Mouse (Mus musculus): ENCODE data around the gene Galk1.

The Galk1 gene

DNA sequence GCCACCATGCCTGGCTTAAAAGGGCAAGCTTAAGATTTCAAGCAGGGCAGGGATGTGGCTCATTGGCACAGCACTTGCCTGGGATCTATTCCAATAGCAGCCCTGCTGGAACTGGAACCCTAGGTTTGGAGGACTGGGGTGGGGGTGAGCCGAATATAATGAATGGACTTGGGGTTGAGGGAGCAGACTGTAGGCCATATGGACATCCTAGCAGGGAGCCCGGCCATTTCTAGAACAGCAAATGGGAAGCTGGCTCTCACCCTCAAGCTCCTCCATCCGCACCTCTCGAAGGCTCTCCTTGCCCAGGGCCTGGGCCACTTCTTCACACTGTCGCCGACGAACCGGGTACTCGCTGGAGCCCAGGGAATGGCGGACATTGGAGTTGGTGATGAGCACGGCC, 2.9 kb downstream of the Galk1 start:
- peak; percentile 98 for DNase-seq

DNA sequence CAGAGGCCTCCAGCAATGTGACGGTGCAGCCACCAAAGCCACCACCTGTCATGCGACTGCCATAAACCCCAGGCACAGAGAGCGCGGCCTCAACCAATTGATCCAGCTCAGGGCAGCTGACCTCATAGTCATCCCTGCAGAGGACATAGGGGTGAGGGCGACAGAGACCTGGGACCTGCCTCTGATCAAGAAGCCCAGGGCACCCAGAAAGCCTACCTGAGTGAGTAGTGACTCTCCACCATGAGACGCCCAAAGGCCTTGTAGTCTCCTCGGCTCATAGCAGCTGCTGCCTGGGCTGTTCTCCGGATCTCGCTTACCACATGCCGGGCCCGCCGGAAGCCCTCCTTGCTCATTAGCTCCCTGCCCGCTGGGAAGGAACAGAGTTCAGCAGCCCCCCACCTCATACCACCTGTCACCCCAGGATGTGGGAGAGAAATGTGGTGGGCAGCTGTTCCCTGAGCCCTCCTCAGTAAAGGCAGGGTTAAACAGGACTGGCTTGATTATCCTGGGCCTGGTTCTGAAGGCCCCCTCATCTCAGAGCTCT, 3.6 kb downstream of the Galk1 start:
- peak; percentile 62 for DNase-seq

DNA sequence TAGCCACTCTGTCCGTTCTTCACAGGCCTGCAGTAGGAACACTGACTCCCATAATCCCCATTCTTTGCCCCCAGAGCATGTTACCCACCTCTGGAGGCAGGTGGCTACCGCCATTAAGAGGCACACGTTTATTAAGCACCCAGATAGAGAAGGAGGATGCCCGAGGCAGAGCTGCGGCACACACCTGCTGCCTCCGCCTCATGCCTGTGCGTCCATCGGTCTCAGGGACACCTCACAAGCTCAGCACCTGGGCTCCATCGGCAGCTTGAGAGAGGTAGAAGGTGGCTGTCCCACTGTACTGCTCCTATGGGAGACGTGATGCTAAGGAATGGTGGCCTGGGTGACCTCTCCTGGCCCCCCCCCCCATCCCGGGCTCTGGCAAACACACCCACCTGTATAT, 4.1 kb downstream of the Galk1 start:
- DNase-seq = peak; percentile 55

DNA sequence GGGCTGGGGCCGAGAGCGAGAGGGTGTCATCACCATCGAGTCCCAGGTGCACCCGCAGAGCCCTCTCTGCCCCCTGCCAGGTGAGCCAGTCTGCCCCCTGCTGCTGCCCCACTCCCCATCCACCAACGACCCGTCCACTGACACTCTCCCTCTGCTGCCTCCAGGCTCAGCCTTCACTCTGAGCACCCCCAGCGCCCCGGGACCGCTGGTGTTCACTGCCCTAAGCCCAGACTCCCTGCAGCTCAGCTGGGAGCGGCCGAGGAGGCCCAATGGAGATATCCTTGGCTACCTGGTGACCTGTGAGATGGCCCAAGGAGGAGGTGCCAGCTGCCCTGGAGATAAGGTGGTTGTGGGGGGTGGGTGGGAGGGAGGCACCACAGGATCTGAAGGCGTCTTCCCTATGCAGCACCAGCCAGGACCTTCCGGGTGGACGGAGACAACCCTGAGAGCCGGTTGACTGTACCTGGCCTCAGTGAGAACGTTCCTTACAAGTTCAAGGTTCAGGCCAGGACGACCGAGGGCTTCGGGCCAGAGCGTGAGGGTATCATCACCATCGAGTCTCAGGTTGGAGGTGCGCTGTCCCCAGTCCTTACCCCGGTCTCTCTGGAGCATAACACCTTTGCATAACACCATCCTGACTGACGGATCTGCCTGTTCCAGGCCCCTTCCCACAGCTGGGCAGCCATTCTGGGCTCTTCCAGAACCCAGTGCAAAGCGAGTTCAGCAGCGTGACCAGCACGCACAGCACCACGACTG, 5.2 kb downstream of the Galk1 start:
- peak; percentile 55 for DNase-seq

DNA sequence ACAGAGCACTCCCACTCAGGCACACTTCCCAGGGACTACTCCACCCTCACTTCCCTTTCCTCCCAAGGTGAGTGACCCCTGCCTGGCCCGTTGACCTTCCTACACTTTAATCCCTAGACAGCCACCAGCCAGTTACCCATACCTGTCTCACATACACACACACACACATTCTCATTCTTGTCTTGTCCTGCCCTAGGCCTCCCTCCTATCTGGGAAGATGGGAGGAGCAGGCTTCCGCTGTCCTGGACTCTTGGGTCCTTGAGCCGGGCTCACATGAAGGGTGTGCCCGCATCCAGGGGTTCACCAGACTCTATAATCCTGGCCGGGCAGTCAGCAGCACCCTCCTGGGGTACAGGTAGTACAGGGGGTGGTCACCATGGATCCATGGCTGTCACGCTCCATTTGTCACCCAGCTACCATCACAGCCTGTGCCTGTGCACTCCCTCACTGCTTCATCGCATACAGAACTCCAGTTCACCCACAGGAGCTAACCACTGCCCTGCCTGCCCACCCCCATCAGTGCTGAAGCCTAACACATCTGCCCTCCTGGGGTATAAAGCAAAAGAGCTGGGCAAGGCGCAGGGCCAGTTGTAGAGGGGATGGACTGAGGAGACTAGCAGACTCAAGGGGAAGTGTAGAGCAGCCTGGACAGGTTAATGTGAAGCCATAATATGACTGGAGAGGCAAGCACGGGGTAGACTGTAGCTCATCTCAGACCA, 6.7 kb downstream of the Galk1 start:
- no peak for DNase-seq

DNA sequence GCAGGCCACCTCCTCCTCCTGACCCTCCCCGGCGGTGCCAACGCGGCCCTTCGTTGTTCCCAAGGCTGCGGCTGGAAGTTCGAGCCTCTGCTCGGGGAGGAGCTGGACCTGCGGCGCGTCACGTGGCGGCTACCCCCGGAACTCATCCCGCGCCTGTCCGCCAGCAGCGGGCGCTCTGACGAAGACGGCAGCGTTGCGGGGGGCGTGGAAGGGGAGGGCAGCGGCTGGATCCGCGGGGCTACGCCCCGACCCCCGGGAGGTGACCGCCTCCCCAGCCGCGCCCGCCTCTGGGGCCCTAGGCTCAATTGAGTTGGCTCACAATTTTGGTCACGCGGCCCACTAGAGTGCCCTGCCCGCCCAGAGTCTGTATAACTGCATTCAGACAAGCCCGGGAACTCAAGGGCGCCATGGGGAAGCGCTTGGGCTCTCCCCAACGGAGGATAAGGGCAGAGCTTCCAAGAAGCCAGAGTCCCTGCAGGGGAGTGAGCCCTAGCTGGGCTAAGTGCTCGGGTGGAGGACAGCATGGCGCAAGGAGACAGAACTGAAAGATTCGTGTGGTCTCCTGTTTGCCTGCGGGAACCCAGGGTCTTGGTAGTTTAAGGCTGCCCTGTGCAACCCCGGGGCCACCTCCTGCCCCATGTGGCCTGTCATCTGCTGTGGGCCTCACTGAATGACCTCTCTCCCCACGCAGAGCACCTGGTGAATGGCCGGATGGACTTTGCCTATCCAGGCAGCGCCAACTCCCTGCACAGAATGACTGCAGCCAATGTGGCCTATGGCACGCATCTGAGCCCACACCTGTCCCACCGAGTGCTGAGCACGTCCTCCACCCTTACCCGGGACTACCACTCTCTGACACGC, 7.4 kb downstream of the Galk1 start:
- DNase-seq = peak; percentile 57

DNA sequence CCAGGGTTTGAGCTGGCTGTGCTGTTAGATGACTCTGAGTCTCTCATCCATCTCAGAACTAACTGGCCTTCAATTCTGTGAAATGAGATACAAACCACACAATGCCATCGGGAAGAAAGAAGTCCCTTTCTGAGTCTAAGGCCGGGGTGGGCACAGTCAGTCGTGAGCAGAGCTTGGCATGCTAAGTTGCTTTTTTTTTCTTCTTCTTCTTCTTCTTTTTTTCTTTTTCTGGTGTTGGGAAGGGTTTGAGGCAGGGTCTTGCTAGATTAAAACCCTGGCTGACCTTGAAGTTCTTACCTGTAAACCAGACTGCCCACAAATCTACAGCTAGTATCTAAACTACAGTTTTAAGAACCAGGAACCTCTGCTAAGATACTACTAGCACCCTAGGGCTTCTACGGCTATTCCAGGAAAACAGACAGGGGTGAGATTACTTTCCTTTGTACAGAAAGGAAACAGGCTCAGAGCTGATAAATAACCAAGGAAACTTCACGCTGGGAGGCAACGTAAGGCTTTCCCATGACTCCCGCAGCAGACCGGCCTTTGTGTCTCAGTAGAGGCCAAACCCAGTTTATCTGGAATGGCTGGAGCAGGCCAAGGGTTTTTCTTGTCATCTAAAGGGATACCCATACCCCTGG, 8.2 kb downstream of the Galk1 start:
- DNase-seq = no peak

DNA sequence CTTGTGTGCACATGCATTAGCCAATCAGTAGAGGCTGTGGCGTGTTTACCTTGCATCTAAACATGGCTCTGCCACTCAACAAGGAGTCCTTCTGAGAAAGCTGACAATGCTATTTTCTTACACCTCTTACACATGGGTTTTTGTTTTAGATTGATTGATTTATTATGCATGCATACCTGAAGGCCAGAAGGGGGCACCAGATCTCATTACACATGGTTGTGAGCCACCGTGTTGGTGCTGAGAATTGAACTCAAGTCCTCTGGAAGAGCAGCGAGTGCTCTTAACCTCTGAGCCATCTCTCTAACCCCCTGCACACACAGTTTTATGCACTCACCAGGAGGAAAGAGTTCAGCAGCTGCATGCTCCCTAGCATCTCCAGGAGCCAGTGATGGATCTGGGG, 9.6 kb downstream of the Galk1 start:
- no peak for DNase-seq

DNA sequence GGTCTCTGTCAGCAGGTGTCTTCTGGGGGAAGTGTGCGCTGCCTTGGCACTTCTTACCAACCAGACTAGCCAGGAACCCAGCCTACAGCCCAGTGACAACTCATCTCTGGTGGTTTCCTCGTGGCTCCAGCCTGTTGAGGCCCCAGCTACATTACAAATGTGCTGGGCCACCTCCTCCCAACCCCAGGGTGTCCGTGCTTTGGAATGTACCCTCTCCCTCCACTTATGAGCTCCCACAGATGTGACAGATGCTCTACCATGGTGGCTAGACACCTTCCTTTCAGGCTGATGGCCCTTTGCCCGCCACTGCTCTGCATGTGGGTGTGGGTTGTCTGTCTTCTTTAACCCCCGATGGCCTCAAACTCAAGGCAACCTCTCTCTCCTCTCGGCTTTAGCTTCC, 10.8 kb downstream of the Galk1 start:
- no peak for DNase-seq

DNA sequence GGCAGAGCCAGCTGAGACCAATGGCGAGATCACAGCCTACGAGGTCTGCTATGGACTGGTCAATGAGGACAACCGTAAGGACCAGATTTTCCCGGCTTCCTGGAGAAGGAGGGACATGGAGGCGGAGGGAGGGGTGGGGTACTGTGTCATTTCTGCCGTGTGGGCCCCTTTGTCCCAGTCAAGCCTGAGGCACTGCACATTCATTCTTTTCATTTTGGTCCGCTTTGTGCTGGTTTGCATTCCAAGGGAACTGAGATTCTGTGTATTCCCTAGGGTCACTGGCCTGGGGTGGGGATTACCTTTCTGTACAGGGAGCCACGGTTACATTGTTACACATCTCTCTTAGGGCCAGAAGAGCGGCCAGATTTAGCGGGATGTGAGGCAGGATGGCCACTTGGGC, 11.9 kb downstream of the Galk1 start:
- no peak for DNase-seq

DNA sequence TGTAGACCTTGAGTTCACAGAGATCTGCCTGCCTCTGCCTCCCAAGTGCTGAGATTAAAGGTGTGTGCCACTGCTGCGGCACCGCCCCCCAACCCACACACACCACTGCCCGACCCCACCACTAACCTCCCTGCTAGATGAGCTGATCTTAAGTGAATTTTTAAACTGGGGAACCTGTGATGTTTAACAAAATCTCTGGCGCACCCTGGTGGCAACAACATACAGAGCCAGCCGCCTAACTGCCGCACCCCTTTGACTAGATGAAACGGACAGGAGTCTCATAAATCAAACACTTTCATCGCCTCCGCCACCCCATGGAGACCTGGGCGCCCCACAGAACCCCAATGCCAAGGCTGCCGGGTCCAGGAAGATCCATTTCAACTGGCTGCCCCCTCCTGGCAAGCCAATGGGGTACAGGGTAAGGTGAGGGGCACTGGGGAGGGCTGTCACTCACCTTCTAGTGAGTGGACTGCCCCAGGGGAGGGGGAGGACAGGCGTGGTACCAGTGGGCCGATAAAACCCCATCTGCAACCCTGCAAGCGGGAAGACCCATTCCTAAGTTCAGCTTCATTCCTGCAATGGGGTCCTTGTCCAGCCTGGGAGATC, 12.9 kb downstream of the Galk1 start:
- peak; percentile 73 for DNase-seq

DNA sequence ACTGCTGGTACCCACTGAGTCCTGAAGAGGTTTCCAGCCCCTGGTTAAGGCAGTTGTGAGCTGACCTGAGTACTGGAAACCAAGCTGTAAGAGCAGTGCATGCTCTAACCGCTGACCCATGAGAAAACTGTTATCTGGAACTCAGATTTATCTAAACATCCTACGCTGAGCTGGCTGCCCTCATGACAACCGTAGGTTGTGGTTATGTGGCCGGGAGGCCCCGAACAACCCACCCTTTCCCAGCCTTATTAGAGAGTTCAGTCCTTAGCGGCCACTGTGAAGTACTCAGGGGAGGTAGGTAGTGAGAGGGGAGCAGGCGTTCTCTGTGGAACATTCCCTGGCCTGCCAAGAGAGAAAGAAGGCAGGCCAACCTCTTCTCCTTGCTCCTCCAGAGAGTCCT, 13.5 kb downstream of the Galk1 start:
- no peak for DNase-seq

DNA sequence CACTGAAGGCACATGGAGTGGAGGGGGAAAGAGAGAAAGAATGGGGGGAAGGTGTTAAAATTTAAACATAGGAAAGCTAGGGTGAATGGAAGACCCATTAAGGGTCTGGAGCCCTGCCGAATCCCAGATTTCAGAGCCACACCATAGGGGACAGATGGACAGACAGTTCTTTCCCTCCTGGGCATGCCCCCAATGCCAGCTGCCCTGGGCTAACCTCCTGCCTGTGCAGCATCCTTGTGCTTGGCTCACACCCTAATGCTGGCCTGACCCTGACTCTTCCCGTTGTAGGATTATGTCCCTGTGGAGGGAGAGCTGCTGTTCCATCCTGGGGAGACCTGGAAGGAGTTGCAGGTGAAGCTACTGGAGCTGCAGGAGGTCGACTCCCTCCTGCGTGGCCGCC, 14.9 kb downstream of the Galk1 start:
- peak; percentile 60 for DNase-seq

DNA sequence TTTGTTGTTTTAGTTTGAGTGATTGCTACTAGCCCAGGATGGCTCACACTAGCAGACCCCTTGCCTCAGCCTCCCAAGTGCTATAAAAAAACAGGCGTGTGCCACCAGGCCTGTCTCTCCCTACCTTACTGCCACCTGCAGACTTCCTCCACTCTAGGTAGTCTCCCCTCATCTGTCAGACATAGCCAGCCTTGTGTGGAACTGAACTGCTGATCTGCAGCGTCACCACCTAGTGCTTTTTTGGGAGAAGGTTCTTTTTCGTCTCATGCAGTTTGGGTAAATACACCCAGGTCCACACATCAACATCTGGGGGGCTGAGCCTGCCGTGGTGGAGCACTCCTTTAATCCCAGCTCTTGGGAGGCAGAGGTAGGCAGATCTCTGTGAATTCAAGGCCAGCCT, 15.5 kb downstream of the Galk1 start:
- no peak for DNase-seq

DNA sequence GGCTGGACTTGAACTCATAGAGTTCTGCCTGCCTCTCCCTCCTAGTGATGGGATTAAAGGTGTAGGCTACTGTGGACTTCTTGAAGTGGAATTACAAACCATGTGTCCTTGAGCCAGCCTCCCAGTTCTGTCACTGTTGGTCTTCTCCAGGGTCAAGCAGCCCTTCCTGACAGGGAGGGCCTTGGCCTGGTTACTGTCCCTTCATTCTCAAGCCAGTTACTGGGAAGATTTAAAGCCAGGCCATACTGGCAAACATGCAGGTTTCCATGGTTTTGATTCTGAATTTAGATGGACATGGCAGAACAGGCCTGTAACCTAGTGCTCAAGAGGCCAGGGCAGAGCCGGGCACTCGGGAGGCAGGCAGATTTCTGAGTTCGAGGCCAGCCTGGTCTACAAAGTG, 17.3 kb downstream of the Galk1 start:
- no peak for DNase-seq

DNA sequence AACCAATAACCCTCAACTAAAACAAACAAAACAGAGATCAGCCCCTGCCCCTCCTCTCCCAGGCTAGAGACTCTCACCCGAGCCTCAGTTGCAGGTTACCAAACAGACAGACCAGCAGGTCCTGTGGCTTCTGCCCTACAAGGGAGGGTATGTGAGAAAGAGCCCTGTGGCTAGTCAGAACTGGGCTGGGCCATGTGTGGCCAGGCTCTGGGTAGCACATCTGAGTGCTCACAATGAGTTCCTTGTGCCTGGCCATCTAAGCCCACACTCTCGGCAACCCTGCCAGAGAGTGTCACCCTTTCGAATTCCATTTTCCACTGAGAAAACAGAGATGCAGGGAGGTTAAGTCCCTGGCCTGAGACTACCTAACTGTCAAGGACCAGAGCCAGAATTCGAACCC, 20.4 kb downstream of the Galk1 start:
- no peak for DNase-seq

DNA sequence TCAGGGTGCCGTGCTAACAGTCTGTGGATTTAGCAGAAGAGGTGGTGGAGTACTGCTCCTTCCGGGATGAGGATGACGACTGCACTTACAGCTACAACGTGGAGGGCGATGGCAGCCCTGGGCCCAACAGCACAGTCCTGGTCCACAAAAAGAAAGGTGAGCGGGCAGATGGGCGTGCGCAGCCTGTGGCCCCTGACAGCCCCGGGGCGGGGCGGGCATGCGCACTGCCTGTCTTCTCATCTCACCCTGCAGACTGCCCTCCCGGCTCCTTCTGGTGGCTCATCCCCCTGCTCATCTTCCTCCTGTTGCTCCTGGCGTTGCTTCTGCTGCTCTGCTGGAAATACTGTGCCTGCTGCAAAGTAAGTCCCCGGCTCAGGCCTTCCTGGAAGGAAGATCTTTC, 22.8 kb downstream of the Galk1 start:
- DNase-seq = no peak

DNA sequence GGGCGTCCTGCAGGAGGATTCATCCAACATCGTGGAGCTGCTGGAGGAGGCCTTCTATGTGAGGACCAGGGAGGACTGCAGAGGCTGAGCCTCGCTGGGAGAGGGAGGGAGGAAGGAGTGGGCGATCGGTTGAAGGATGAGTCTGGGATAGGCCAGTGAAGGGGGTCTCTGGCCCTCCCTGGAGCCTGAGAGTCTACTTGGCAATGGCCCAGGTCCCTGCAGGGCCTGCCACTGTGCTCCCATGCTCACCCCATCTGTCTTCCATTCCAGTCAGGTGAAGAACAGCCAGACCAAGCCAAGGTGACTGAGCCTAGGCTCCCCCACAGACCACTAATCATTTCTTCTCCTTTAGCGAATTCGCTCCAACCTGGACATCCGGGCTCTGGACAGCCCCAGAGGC, 29.2 kb downstream of the Galk1 start:
- DNase-seq = no peak

DNA sequence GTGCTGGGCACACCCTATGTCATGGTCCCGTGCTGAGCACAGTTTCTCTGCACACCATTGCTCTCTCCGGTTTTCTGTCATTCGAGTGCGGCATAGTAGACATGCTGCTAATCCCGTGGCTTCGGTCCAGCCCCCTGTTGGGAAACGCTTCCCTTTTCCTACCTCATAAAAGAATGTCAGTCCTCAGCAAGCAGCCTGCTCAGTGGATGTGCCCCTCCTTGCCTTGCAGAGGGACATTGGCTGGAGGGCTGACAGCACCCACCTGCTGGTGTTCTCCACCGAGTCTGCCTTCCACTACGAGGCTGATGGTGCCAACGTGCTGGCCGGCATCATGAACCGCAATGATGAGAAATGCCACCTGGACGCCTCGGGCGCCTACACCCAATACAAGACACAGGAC, 30.0 kb downstream of the Galk1 start:
- peak; percentile 57 for DNase-seq

DNA sequence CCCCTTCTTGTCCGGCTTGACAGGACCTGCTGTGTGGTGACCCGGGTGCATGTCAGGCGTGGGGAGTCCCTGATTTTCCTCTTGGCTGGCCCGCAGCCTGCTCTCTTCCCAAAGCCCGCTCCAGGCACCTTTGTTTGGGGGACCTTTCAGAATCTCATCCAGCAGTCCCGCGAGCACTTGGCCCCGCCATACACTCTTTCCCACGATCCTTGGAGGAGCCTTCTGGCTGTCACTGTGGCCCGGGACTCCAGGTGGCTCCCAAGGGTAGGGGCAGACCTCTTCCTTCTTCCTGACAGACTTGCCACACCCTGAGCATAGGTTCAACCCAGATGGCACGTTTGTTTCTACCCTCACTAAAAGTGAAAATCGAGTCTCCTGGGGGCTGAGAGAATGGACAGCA, 37.0 kb downstream of the Galk1 start:
- DNase-seq = no peak

DNA sequence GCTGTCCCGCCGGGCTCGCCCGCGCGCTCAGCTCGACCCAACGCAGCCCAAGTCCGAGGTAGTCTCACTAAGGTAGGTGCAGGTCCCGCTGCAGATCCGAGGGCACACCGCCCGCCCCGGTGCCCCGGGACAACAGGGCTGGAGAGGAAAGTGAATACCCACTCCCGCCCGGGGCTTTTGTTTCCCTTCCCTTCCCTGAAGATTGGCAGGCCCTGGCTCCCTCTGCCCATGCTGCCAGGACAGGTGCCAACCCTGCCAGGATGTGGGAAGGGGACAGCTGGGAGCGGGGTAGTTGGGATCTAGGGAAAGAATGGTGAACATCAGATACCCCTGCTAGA, 37.5 kb downstream of the Galk1 start:
- no peak for DNase-seq

DNA sequence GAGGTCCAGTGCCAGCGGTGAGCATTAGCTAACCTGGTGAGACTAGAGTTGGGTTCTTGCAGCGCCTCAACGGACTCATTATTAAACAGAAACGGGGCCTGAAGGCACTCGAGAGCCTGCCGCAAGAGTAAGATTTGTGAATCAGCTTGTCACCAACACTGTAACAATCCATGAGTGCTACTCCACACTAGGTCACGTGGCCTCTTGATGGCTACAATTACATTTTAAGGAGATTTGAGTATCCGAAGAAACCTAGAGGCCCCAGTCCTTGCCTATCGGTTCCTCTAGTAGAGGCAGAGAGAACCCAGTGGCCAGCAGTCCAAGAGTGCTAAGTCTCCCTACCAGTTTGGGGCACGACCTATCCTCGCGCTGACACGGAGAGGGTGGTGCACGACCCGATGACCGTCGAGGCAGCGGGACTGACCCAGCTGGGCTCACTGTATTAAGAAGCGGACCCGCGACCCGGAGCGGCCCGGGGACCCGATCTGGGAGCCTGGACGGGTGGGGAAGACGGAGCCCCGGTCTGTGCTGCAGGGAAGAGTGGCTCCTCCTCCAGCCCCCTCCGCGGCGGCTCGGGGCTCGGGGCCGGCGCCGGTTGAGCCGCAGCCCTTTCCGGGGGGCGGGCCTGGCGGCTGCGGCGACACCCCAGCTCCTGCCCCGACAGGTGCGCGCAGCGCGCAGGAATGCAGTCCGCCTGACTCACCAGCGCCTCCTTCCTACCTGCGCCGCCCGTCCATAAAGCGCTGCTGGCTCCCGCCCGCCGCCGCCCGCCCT, 38.0 kb downstream of the Galk1 start, which contains the start of gene Itgb4:
Gene Itgb4, plus strand, starts transcription at position 401 of the 774 bp plus-strand sequence.
- DNase-seq = no peak

All from cerebellum, adult 9-11 months (tissue).